Mouse (Mus musculus) C2C12 (cell line): ENCODE measurements around the gene Snai3. TPM values are rescaled to one million over a fixed set of nuclear protein-coding genes. Genes with fewer than 3 reads are reported as not detected.

Experiments used
- H3K27me3 ChIP-seq: one replicate; pipeline ENCODE4 v1.6.1; 2011; ENCODE audit not compliant: control insufficient read depth, insufficient read depth, insufficient read length
- H3K36me3 ChIP-seq: one replicate; pipeline ENCODE4 v1.6.1; 2011; ENCODE audit not compliant: control insufficient read depth, insufficient read depth
- H3K4me3 ChIP-seq: one replicate; pipeline ENCODE4 v1.5.1; 2011; ENCODE audit warnings: mild to moderate bottlenecking, control low read depth; ENCODE audit not compliant: poor library complexity, insufficient read depth, severe bottlenecking
- H3K79me2 ChIP-seq: one replicate; pipeline ENCODE4 v1.6.1; 2011; ENCODE audit not compliant: control insufficient read depth, insufficient read depth
- H3K79me3 ChIP-seq: one replicate; pipeline ENCODE4 v1.6.1; 2011; ENCODE audit warnings: low read depth, control low read depth
- H3ac ChIP-seq: one replicate; pipeline ENCODE3; 2011; ENCODE audit warnings: low read depth; ENCODE audit not compliant: control insufficient read depth, insufficient read length
- CEBPB ChIP-seq: IDR thresholded peaks from one replicate; pipeline ENCODE4 v1.6.1; 2011; ENCODE audit warnings: low read depth, mild to moderate bottlenecking, control low read depth, moderate library complexity
- CTCF ChIP-seq: IDR thresholded peaks from one replicate; pipeline ENCODE4 v1.5.1; 2011; ENCODE audit not compliant: control insufficient read depth, insufficient read depth, insufficient read length
- FOSL1 ChIP-seq: IDR thresholded peaks from one replicate; pipeline ENCODE4 v1.8.0; 2011; ENCODE audit warnings: mild to moderate bottlenecking, low read length; ENCODE audit not compliant: poor library complexity, insufficient read depth, severe bottlenecking
- MAX ChIP-seq: IDR thresholded peaks from one replicate; pipeline ENCODE4 v1.6.1; 2011; ENCODE audit warnings: mild to moderate bottlenecking, control low read depth
- MYOD1 ChIP-seq: IDR thresholded peaks from one replicate; pipeline ENCODE4 v1.6.1; 2011; ENCODE audit warnings: low read depth; ENCODE audit not compliant: control insufficient read depth, insufficient read length
- MYOG ChIP-seq: IDR thresholded peaks from one replicate; pipeline ENCODE4 v1.6.1; 2011; ENCODE audit not compliant: control insufficient read depth, insufficient read length; ENCODE audit errors: extremely low read depth
- USF1 ChIP-seq: IDR thresholded peaks from one replicate; pipeline ENCODE4 v1.6.1; 2011; ENCODE audit warnings: low read depth, mild to moderate bottlenecking, control low read depth, moderate library complexity
- polyA plus RNA-seq: library from polyadenylated mRNA; unstranded; fragments of >200 nt; fragmentation: generic; extraction: Trizol; gene quantifications from one replicate; pipeline ENCODE4 v1.2.1, GENCODE M21; 2012; ENCODE audit warnings: missing spikeins

Gene Snai3
- polyA plus RNA-seq, 1 experiment, result 0.08 TPM

- H3K27me3 ChIP-seq, result no peaks in the 10 kb centered on the region
- H3K36me3 ChIP-seq, result no peaks in the 10 kb centered on the region
- no peak overlapping the region for H3K4me3 ChIP-seq
- H3ac ChIP-seq, result no peak overlapping the region
- H3K79me3 ChIP-seq, result no peaks in the 10 kb centered on the region
- no peak for TF ChIP-seq FOSL1
- TF ChIP-seq MYOG, result no peak
- no peak for TF ChIP-seq MYOD1
- TF ChIP-seq MAX, result no peak
- TF ChIP-seq CEBPB, result no peak
- TF ChIP-seq CTCF, result no peak
- TF ChIP-seq USF1, result no peak
- no peaks in the 10 kb centered on the region for H3K79me2 ChIP-seq
Observed at GRCm38 (mm10) chr8:122463651-122464640, 3.4 kb upstream of the Snai3 start.

GRCm38 (mm10) chr8:122462510-122462909, 2.0 kb upstream of the Snai3 start:
- Histone ChIP-seq H3K4me3 (peak overlapping the region; percentile 2), H3K27me3 (no peaks in the 10 kb centered on the region), H3K79me2 (no peaks in the 10 kb centered on the region), H3K36me3 (no peaks in the 10 kb centered on the region), H3K79me3 (no peaks in the 10 kb centered on the region), H3ac (no peak overlapping the region)
- TF ChIP-seq USF1 (no peak), FOSL1 (no peak), CEBPB (no peak), MYOG (no peak), CTCF (no peak), MYOD1 (no peak), MAX (no peak)

- TF ChIP-seq FOSL1 (no peak), MAX (no peak), USF1 (no peak), CTCF (no peak), MYOD1 (no peak), CEBPB (no peak), MYOG (no peak)
- Histone ChIP-seq H3K79me3 (no peaks in the 10 kb centered on the region), H3K79me2 (no peaks in the 10 kb centered on the region), H3K4me3 (no peak overlapping the region), H3K27me3 (no peaks in the 10 kb centered on the region), H3K36me3 (no peaks in the 10 kb centered on the region), H3ac (no peak overlapping the region)
Observed at GRCm38 (mm10) chr8:122461473-122462148, 1.1 kb upstream of the Snai3 start.

- Histone ChIP-seq H3K4me3 (no peak overlapping the region), H3K27me3 (peaks cover 8% of the 10 kb centered on the region), H3K79me2 (no peaks in the 10 kb centered on the region), H3K79me3 (no peaks in the 10 kb centered on the region), H3ac (no peak overlapping the region), H3K36me3 (no peaks in the 10 kb centered on the region)
- TF ChIP-seq FOSL1 (no peak), USF1 (no peak), MYOD1 (no peak), MAX (no peak), CEBPB (no peak), CTCF (no peak), MYOG (no peak)
Observed at GRCm38 (mm10) chr8:122459990-122460389, 543 bp downstream of the Snai3 start.

GRCm38 (mm10) chr8:122459218-122459900, 1.2 kb downstream of the Snai3 start:
- Histone ChIP-seq H3K36me3 (no peaks in the 10 kb centered on the region), H3ac (no peak overlapping the region), H3K4me3 (no peak overlapping the region), H3K79me2 (no peaks in the 10 kb centered on the region), H3K79me3 (no peaks in the 10 kb centered on the region), H3K27me3 (peaks cover 14% of the 10 kb centered on the region)
- TF ChIP-seq FOSL1, result no peak
- TF ChIP-seq MYOD1, result no peak
- TF ChIP-seq CTCF, result no peak
- TF ChIP-seq USF1, result no peak
- no peak for TF ChIP-seq CEBPB
